Mouse (Mus musculus): Measurements from ENCODE around the gene Cacna1d. TPM values are rescaled to one million over a fixed set of nuclear protein-coding genes. Genes with fewer than 3 reads are reported as not detected.

Gene Cacna1d
- total and polyA plus RNA-seq, 3 experiments, result 0.04 to 0.66 (median 0.08) TPM

DNA sequence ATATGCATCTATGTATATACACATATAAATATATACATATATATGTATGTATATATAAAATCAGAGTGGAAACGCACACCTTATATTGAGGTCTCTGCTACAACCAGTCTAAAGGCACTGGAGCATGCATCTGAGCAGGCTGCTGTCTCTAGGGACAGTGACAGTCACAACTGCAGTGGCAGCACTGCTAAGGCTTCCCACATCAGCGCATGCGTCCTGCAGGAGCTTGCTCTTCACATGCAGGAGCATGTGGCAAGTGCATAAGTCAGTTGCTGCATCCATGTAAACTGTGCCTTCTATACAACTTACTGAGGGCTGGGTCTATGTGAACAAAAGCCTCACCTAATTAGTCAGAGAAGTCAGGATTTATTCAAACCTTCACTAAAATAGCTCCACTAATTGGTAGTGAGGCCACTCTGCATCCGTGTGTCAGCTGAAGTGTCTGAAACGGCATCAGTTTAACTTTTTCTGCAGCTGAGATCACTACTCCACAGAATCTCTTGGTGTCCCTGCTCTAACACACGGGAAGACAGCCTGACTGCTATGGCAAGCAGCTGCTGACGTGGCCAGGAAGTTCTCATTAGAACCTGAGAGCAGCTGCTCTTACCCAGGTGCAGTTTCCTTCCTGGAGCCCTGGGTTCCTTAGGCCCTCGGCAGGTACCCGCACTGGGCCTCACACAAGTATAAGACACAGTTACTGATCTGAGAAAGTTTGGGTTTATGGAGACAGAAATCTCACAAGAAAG, 199.7 kb downstream of the Cacna1d start:
- DNase-seq (ENCODE audit: extremely low read depth), result peak; percentile 91
- H3K4me3 ChIP-seq (replicated peaks in 1 of 3; ENCODE audit: low read depth in 2 of 3, low read length in 2 of 3, poor library complexity in 1 of 3), result no peak overlapping the region
- H3K36me3 ChIP-seq (replicated peaks in 1 of 2; ENCODE audit: control insufficient read depth in 1 of 2, insufficient read depth in 1 of 2, low read length in 1 of 2), result no peaks in the 10 kb centered on the region
- H3K9me3 ChIP-seq (replicated peaks; ENCODE audit: low read length), result no peaks in the 10 kb centered on the region
- 0 out of 2 replicates have a peak overlapping the region, but pooled peaks have one; percentile 9 for H3K27ac ChIP-seq (ENCODE audit: insufficient read depth, low read depth)
- no peaks in the 10 kb centered on the region for H3K27me3 ChIP-seq (replicated peaks)
- TF ChIP-seq MXI1 (IDR thresholded peaks at IDR 0.05; ENCODE audit: low read depth, low read length), result peak; percentile 28; the same call in 1 of the 2 replicates
- peak; percentile 44; the same call in 1 of the 2 replicates for TF ChIP-seq NELFE (IDR thresholded peaks at IDR 0.05; ENCODE audit: low read depth, low read length)
- TF ChIP-seq ZMIZ1 (IDR thresholded peaks at IDR 0.05; ENCODE audit: low read depth, low read length), result no peak
- peak; percentile 54 for TF ChIP-seq TCF12 (IDR thresholded peaks at IDR 0.05; ENCODE audit: low read depth, low read length)
- no peak for TF ChIP-seq ZC3H11A (IDR thresholded peaks at IDR 0.05; ENCODE audit: low read depth, low read length)
- TF ChIP-seq TBP (conservative IDR thresholded peaks at IDR 0.05; ENCODE audit: low read depth, low read length), result 0 out of 2 replicates have a peak, but pooled peaks have one; percentile 31
- TF ChIP-seq UBTF (IDR thresholded peaks at IDR 0.05; ENCODE audit: low read depth, low read length), result no peak
- 0 out of 2 replicates have a peak, but pooled peaks have one; percentile 16 for TF ChIP-seq BHLHE40 (IDR thresholded peaks at IDR 0.05; ENCODE audit: low read depth, low read length)
- 0 out of 2 replicates have a peak, but pooled peaks have one; percentile 4 for TF ChIP-seq MEF2A (IDR thresholded peaks at IDR 0.05; ENCODE audit: borderline replicate concordance, low read depth, low read length)
- peak; percentile 35; the same call in 1 of the 2 replicates for TF ChIP-seq POLR2A (IDR thresholded peaks at IDR 0.05; ENCODE audit: low read depth, low read length)
- peak; percentile 16; the same call in 1 of the 2 replicates for TF ChIP-seq MAZ (IDR thresholded peaks at IDR 0.05; ENCODE audit: low read depth, low read length)
- peak; percentile 75 for TF ChIP-seq MAX (IDR thresholded peaks at IDR 0.05; ENCODE audit: low read length)
- TF ChIP-seq IRF4 (IDR thresholded peaks at IDR 0.05; ENCODE audit: low read depth, low read length), result 0 out of 2 replicates have a peak, but pooled peaks have one; percentile 34
- peak; percentile 77; the same call in 1 of the 2 replicates for TF ChIP-seq MYC (IDR thresholded peaks at IDR 0.05; ENCODE audit: low read depth, low read length)
- TF ChIP-seq SIN3A (IDR thresholded peaks at IDR 0.05; ENCODE audit: low read length), result 0 out of 2 replicates have a peak, but pooled peaks have one; percentile 43
- peak; percentile 80 for TF ChIP-seq NRF1 (IDR thresholded peaks at IDR 0.05; ENCODE audit: low read depth, low read length)
- no peak for TF ChIP-seq KAT2A (IDR thresholded peaks at IDR 0.05; ENCODE audit: insufficient replicate concordance, low read length)
- TF ChIP-seq RAD21 (IDR thresholded peaks at IDR 0.05; ENCODE audit: low read depth, low read length), result no peak
- H3K9ac ChIP-seq (ENCODE audit: insufficient read depth, low read depth), result no peak overlapping the region
- dilution Hi-C loops (cut with MboI; ENCODE audit: extremely low pct_ligation_motif_present, extremely low pct_unique_long_range_greater_than_20kb, low sequenced_read_pairs), result no loop called here
- no peaks in the 10 kb centered on the region for H3K79me2 ChIP-seq (replicated peaks; ENCODE audit: control insufficient read depth, extremely low read depth, insufficient read depth, poor library complexity, severe bottlenecking)
- peaks cover 3 to 29% of the 10 kb centered on the region in 2 experiments; a peak in 3 of 4 replicates for H3K4me1 ChIP-seq (ENCODE audit: control insufficient read depth in 1 of 2, insufficient read depth in 2 of 2)
- peak overlapping the region; percentile 17; the same call in 1 of the 2 replicates for H3K4me2 ChIP-seq (ENCODE audit: insufficient read depth, low read depth, poor library complexity, severe bottlenecking)
- in situ Hi-C loops (cut with MboI; ENCODE audit: low pct_ligation_motif_present, low pct_unique_long_range_greater_than_20kb, low sequenced_read_pairs), result no loop called here

GRCm38 (mm10) chr14:30284446-30284845, 206.8 kb downstream of the Cacna1d start:
- no peaks in the 10 kb centered on the region for H3K27me3 ChIP-seq (replicated peaks)
- TF ChIP-seq JUND (conservative IDR thresholded peaks at IDR 0.05; ENCODE audit: low read depth, low read length), result no peak
- TF ChIP-seq NELFE (IDR thresholded peaks at IDR 0.05; ENCODE audit: low read depth, low read length), result no peak
- TF ChIP-seq JUN (IDR thresholded peaks at IDR 0.05; ENCODE audit: insufficient read depth, low read depth, low read length), result no peak
- TF ChIP-seq ZNF384 (IDR thresholded peaks at IDR 0.05; ENCODE audit: low read depth, low read length), result no peak
- TF ChIP-seq CHD2 (IDR thresholded peaks at IDR 0.05; ENCODE audit: low read length), result no peak
- no peak for TF ChIP-seq SIN3A (IDR thresholded peaks at IDR 0.05; ENCODE audit: low read length)
- no peak for TF ChIP-seq EP300 (IDR thresholded peaks at IDR 0.05; ENCODE audit: low read length)
- TF ChIP-seq MEF2A (IDR thresholded peaks at IDR 0.05; ENCODE audit: borderline replicate concordance, low read depth, low read length), result no peak
- no peak for TF ChIP-seq USF1 (IDR thresholded peaks at IDR 0.05; ENCODE audit: low read depth, low read length)
- no peak for TF ChIP-seq UBTF (IDR thresholded peaks at IDR 0.05; ENCODE audit: low read depth, low read length)
- TF ChIP-seq TBP (conservative IDR thresholded peaks at IDR 0.05; ENCODE audit: low read depth, low read length), result no peak
- TF ChIP-seq ELF1 (IDR thresholded peaks at IDR 0.05; ENCODE audit: low read depth, low read length), result no peak
- no peak for TF ChIP-seq CTCF (conservative IDR thresholded peaks at IDR 0.05 in 1 of 2, IDR thresholded peaks at IDR 0.05 in 1 of 2; ENCODE audit: low read depth in 2 of 2, low read length in 2 of 2)
- H3K27ac ChIP-seq (ENCODE audit: insufficient read depth, low read depth), result no peak overlapping the region
- H3K4me2 ChIP-seq (ENCODE audit: insufficient read depth, low read depth, poor library complexity, severe bottlenecking), result no peak overlapping the region
- DNase-seq (ENCODE audit: extremely low read depth), result no peak
- H3K4me3 ChIP-seq (replicated peaks in 1 of 3; ENCODE audit: low read depth in 2 of 3, low read length in 2 of 3, poor library complexity in 1 of 3), result no peak overlapping the region
- peaks cover 0 to 3% of the 10 kb centered on the region in 2 experiments; a peak in 1 of 4 replicates for H3K4me1 ChIP-seq (ENCODE audit: control insufficient read depth in 1 of 2, insufficient read depth in 2 of 2)
- dilution Hi-C loops (cut with MboI; ENCODE audit: extremely low pct_ligation_motif_present, extremely low pct_unique_long_range_greater_than_20kb, low sequenced_read_pairs) (no loop called here), in situ Hi-C loops (cut with MboI; ENCODE audit: low pct_ligation_motif_present, low pct_unique_long_range_greater_than_20kb, low sequenced_read_pairs) (no loop called here)
- H3K36me3 ChIP-seq (replicated peaks in 1 of 2; ENCODE audit: control insufficient read depth in 1 of 2, insufficient read depth in 1 of 2, low read length in 1 of 2), result no peaks in the 10 kb centered on the region
- H3K9me3 ChIP-seq (replicated peaks; ENCODE audit: low read length), result no peaks in the 10 kb centered on the region
- H3K9ac ChIP-seq (ENCODE audit: insufficient read depth, low read depth), result no peak overlapping the region
- no peaks in the 10 kb centered on the region for H3K79me2 ChIP-seq (replicated peaks; ENCODE audit: control insufficient read depth, extremely low read depth, insufficient read depth, poor library complexity, severe bottlenecking)

Measured in CH12.LX (cell line).